Mouse (Mus musculus): ENCODE measurements at regions not wholly inside any gene's neighbourhood (a gene's known extent, or its start where the extent isn't known, plus 50 kb on each side); places are given as distances from the start of the nearest gene placed in this dataset.

- WGBS = 84% methylated on average over 8 of the region's 8 CpGs
- ATAC-seq (replicated peaks; ENCODE audit: extremely low read depth, insufficient read depth, low FRiP score) = no peak
- H3K4me3 ChIP-seq (ENCODE audit: low read length) = no peak overlapping the region
- no peaks in the 10 kb centered on the region for H3K9me3 ChIP-seq (replicated peaks; ENCODE audit: control insufficient read depth, low read length)
- no peak overlapping the region for H3K4me2 ChIP-seq (ENCODE audit: low read depth, low read length)
- peaks cover 7% of the 10 kb centered on the region; the same call in 1 of the 2 replicates for H3K4me1 ChIP-seq (ENCODE audit: control insufficient read depth, insufficient read depth, low read length)
- no peaks in the 10 kb centered on the region for H3K27me3 ChIP-seq (ENCODE audit: control insufficient read depth, insufficient read depth, low read length)
- no peak overlapping the region for H3K9ac ChIP-seq (ENCODE audit: low read length)
- H3K36me3 ChIP-seq (ENCODE audit: control insufficient read depth, insufficient read depth) = no peaks in the 10 kb centered on the region
- H3K27ac ChIP-seq (ENCODE audit: low read length) = no peak overlapping the region
These were observed 50.4 kb upstream of the Casz1 start for GRCm38 (mm10) chr4:148753849-148754248.

Data from heart, embryonic 16.5 days (tissue).